Mouse (Mus musculus) olfactory bulb, adult 2 months (tissue): Measurements from ENCODE around the gene Lrrc29.

ENCODE experiments used
- CTCF ChIP-seq: fragments of 200-500 bp; IDR thresholded peaks from 2 replicates; pipeline ENCODE4 v1.5.1; 2012; ENCODE audit warnings: low read depth, mild to moderate bottlenecking, low read length, moderate library complexity; ENCODE audit not compliant: insufficient read depth
- POLR2A ChIP-seq: fragments of 200-500 bp; IDR thresholded peaks from 2 replicates; pipeline ENCODE4 v1.6.1; 2012; ENCODE audit warnings: mild to moderate bottlenecking, low read depth, low read length, moderate library complexity; ENCODE audit not compliant: insufficient read depth

DNA sequence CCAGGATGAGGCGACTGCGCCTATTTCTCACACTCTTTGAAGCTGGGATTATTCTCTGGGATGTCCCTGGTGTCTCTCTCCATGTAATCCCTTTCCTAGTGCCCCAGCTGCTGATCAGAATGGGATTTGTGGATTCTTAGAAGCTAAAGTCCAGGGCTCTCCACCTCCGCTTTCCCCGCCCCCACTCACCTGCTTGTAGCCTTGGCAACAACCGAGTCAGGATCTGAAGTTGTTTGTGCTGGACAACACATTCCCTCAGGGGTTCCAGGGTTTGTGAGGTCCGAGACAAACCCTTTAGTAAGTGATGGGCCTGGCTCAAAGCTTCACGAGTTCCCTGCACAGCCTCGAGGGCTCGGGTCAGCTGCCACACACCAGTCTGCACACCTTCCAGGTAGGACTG is 31.3 kb downstream of the Lrrc29 start:
- TF ChIP-seq CTCF (no peak), POLR2A (no peak)
